Mouse (Mus musculus) brain, adult 2 months (tissue): ENCODE measurements at regions not wholly inside any gene's neighbourhood (a gene's known extent, or its start where the extent isn't known, plus 50 kb on each side); places are given as distances from the start of the nearest gene placed in this dataset.

Experiments
- DNase-seq: peaks from one replicate; pipeline ENCODE4 v3.0.0; 2011; ENCODE audit warnings: low read depth, low spot score

- peak; percentile 1 for DNase-seq
Observed at GRCm38 (mm10) chr2:46802812-46803211, 1685.6 kb upstream of the Zeb2 start.
